Mouse (Mus musculus): Measurements from ENCODE around the gene Plce1. TPM values are rescaled to one million over a fixed set of nuclear protein-coding genes. Genes with fewer than 3 reads are reported as not detected.

Plce1 gene
- polyA plus RNA-seq, 1 experiment from 2014 or later: 2.0 TPM

DNA sequence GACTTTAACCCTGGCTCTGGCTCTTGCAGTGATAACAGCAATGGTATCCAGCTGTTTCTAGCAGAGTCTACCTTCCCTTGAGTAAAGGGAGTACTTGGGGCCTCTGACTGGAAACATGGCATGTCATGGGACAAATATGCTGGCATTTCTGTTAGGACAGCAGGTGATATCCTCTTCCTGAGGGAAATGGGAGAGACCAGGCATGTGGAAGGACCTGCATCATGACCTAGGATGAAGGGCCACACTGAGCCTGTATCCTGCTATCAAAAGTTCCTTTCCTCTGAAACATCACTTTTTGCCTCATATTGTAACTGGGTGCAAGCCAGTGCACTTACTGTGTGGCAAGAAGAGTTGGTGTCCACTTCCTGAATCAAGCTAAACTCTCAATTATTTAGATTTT, 85.2 kb downstream of the Plce1 start:
- H3K9ac ChIP-seq (replicated peaks; ENCODE audit: low read depth): no peak overlapping the region
- no peaks in the 10 kb centered on the region for H3K36me3 ChIP-seq (ENCODE audit: insufficient read depth, low read length)
- no peak overlapping the region for H3K27ac ChIP-seq (ENCODE audit: low read length)
- H3K4me2 ChIP-seq (replicated peaks; ENCODE audit: low read depth, low read length): no peak overlapping the region
- H3K9me3 ChIP-seq (ENCODE audit: low read length): no peaks in the 10 kb centered on the region
- no peaks in the 10 kb centered on the region for H3K27me3 ChIP-seq (replicated peaks; ENCODE audit: insufficient read depth, low read length)
- ATAC-seq: no peak
- TF ChIP-seq EP300 (IDR thresholded peaks at IDR 0.05): no peak
- no peak for TF ChIP-seq CTCF (IDR thresholded peaks at IDR 0.05)
- DNase-seq (ENCODE audit: low spot score): no peak
- no peaks in the 10 kb centered on the region for H3K4me1 ChIP-seq (ENCODE audit: insufficient read depth, low read depth, low read length)
- no peak overlapping the region for H3K4me3 ChIP-seq (ENCODE audit: low read depth, low read length)

- no peak overlapping the region for H3K9ac ChIP-seq (replicated peaks; ENCODE audit: low read depth)
- 19% methylated on average over 7 of the region's 7 CpGs for WGBS
- H3K36me3 ChIP-seq (ENCODE audit: insufficient read depth, low read length): no peaks in the 10 kb centered on the region
- no peak overlapping the region for H3K4me3 ChIP-seq (ENCODE audit: low read depth, low read length)
- H3K4me2 ChIP-seq (replicated peaks; ENCODE audit: low read depth, low read length): no peak overlapping the region
- no peaks in the 10 kb centered on the region for H3K9me3 ChIP-seq (ENCODE audit: low read length)
- no peak for TF ChIP-seq EP300 (IDR thresholded peaks at IDR 0.05)
- peak; percentile 47 for TF ChIP-seq CTCF (IDR thresholded peaks at IDR 0.05)
- no peaks in the 10 kb centered on the region for H3K4me1 ChIP-seq (ENCODE audit: insufficient read depth, low read depth, low read length)
- DNase-seq (ENCODE audit: low spot score) (peak; percentile 61), ATAC-seq (peak; percentile 26; the same call in 1 of the 2 replicates)
- no peaks in the 10 kb centered on the region for H3K27me3 ChIP-seq (replicated peaks; ENCODE audit: insufficient read depth, low read length)
- H3K27ac ChIP-seq (ENCODE audit: low read length): no peak overlapping the region
Observed at GRCm38 (mm10) chr19:38566752-38567151, 85.8 kb downstream of the Plce1 start.

- no peak overlapping the region for H3K9ac ChIP-seq (replicated peaks; ENCODE audit: low read depth)
- H3K4me2 ChIP-seq (replicated peaks; ENCODE audit: low read depth, low read length): no peak overlapping the region
- DNase-seq (ENCODE audit: low spot score) (no peak), ATAC-seq (no peak)
- no peaks in the 10 kb centered on the region for H3K27me3 ChIP-seq (replicated peaks; ENCODE audit: insufficient read depth, low read length)
- H3K9me3 ChIP-seq (ENCODE audit: low read length): no peaks in the 10 kb centered on the region
- WGBS: 52% methylated on average over 5 of the region's 5 CpGs
- TF ChIP-seq CTCF (IDR thresholded peaks at IDR 0.05) (no peak), EP300 (IDR thresholded peaks at IDR 0.05) (no peak)
- H3K36me3 ChIP-seq (ENCODE audit: insufficient read depth, low read length): no peaks in the 10 kb centered on the region
- H3K4me1 ChIP-seq (ENCODE audit: insufficient read depth, low read depth, low read length): no peaks in the 10 kb centered on the region
- no peak overlapping the region for H3K4me3 ChIP-seq (ENCODE audit: low read depth, low read length)
- H3K27ac ChIP-seq (ENCODE audit: low read length): no peak overlapping the region
Observed at GRCm38 (mm10) chr19:38567331-38567730, 86.4 kb downstream of the Plce1 start.

DNA sequence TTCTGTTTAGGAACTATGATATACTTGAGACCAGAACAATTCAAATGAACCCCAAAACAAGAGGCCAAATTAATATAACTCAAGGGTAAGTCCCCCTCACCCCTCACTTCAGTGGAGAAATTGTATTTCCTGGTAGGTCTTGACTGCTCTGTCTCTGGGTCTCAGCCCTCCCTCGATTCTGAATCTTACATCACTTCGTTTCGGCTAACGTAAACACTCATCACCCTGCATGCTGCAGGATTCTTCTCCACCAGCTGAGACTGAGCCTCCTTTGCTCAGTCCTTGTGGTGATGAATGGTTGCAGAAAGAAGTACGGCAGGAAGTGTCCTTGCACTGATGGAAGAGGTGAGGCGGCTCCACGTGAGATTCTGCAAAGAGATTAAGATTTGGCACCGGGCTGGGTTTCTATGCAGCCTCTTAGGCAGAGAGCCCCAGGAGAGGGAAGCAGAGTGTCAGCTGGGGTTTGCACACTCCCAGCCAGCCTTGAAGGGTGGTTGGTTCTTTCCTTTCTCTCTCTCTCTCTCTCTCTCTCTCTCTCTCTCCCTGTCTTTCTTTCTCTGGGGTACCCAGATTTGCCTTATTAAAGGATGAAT, 97.7 kb downstream of the Plce1 start:
- ATAC-seq (peak; percentile 35), DNase-seq (ENCODE audit: low spot score) (no peak)
- 9% methylated on average over 8 of the region's 8 CpGs for WGBS

DNA sequence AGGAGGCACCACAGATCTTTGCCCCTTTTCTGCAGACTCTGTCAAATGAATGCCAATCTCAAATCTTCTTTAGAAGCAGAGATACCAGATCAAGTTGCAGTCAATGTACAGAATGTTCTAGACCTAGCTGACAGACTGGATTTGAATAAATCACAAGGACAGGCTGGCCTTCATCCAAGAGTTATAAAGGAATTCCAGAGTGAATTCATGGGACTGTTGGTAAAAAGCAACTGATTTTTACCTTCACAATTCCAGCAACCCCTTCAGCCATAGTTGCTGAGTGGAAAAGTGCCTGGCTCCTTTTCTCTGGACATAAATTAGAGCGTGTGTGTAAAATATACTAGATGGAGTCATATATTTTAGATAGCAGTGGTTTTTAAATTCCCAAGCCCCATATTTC, 102.0 kb downstream of the Plce1 start:
- DNase-seq (ENCODE audit: low spot score) (peak; percentile 33), ATAC-seq (no peak)
- no peaks in the 10 kb centered on the region for H3K36me3 ChIP-seq (ENCODE audit: insufficient read depth, low read length)
- H3K4me1 ChIP-seq (ENCODE audit: insufficient read depth, low read depth, low read length): no peaks in the 10 kb centered on the region; the same call in 1 of the 2 replicates
- WGBS: 81% methylated on average over 1 of the region's 1 CpGs
- no peak overlapping the region for H3K27ac ChIP-seq (ENCODE audit: low read length)
- no peak overlapping the region for H3K4me3 ChIP-seq (ENCODE audit: low read depth, low read length)
- H3K9ac ChIP-seq (replicated peaks; ENCODE audit: low read depth): no peak overlapping the region
- TF ChIP-seq CTCF (IDR thresholded peaks at IDR 0.05): no peak
- TF ChIP-seq EP300 (IDR thresholded peaks at IDR 0.05): no peak
- no peaks in the 10 kb centered on the region for H3K27me3 ChIP-seq (replicated peaks; ENCODE audit: insufficient read depth, low read length)
- no peaks in the 10 kb centered on the region for H3K9me3 ChIP-seq (ENCODE audit: low read length)
- H3K4me2 ChIP-seq (replicated peaks; ENCODE audit: low read depth, low read length): no peak overlapping the region

More for the DNA sequence above, 97.7 kb downstream of the Plce1 start:
- Histone ChIP-seq H3K4me1 (ENCODE audit: insufficient read depth, low read depth, low read length) (no peaks in the 10 kb centered on the region), H3K4me3 (ENCODE audit: low read depth, low read length) (no peak overlapping the region), H3K4me2 (replicated peaks; ENCODE audit: low read depth, low read length) (no peak overlapping the region), H3K36me3 (ENCODE audit: insufficient read depth, low read length) (no peaks in the 10 kb centered on the region), H3K27me3 (replicated peaks; ENCODE audit: insufficient read depth, low read length) (no peaks in the 10 kb centered on the region), H3K27ac (ENCODE audit: low read length) (no peak overlapping the region), H3K9me3 (ENCODE audit: low read length) (no peaks in the 10 kb centered on the region), H3K9ac (replicated peaks; ENCODE audit: low read depth) (no peak overlapping the region)
- TF ChIP-seq EP300 (IDR thresholded peaks at IDR 0.05) (no peak), CTCF (IDR thresholded peaks at IDR 0.05) (peak; percentile 27)

GRCm38 (mm10) chr19:38587559-38587958, 106.7 kb downstream of the Plce1 start:
- no peak overlapping the region for H3K27ac ChIP-seq (ENCODE audit: low read length)
- no peaks in the 10 kb centered on the region for H3K36me3 ChIP-seq (ENCODE audit: insufficient read depth, low read length)
- no peak overlapping the region for H3K4me3 ChIP-seq (ENCODE audit: low read depth, low read length)
- no peaks in the 10 kb centered on the region; the same call in 1 of the 2 replicates for H3K4me1 ChIP-seq (ENCODE audit: insufficient read depth, low read depth, low read length)
- ATAC-seq (no peak), DNase-seq (ENCODE audit: low spot score) (no peak)
- WGBS: 13% methylated on average over 5 of the region's 5 CpGs
- no peaks in the 10 kb centered on the region for H3K9me3 ChIP-seq (ENCODE audit: low read length)
- no peak for TF ChIP-seq CTCF (IDR thresholded peaks at IDR 0.05)
- TF ChIP-seq EP300 (IDR thresholded peaks at IDR 0.05): no peak
- H3K9ac ChIP-seq (replicated peaks; ENCODE audit: low read depth): no peak overlapping the region
- H3K4me2 ChIP-seq (replicated peaks; ENCODE audit: low read depth, low read length): no peak overlapping the region
- H3K27me3 ChIP-seq (replicated peaks; ENCODE audit: insufficient read depth, low read length): no peaks in the 10 kb centered on the region

- 78% methylated on average over 5 of the region's 5 CpGs for whole genome bisulfite sequencing
- no peak for ATAC-seq
Observed at GRCm38 (mm10) chr19:38589466-38589865, 108.6 kb downstream of the Plce1 start.

More at GRCm38 (mm10) chr19:38589466-38589865, 108.6 kb downstream of the Plce1 start:
- Histone ChIP-seq H3K9ac (replicated peaks; ENCODE audit: low read depth) (no peak overlapping the region), H3K9me3 (ENCODE audit: low read length) (no peaks in the 10 kb centered on the region), H3K4me3 (ENCODE audit: low read depth, low read length) (no peak overlapping the region), H3K27me3 (replicated peaks; ENCODE audit: insufficient read depth, low read length) (no peaks in the 10 kb centered on the region), H3K36me3 (ENCODE audit: insufficient read depth, low read length) (no peaks in the 10 kb centered on the region), H3K4me2 (replicated peaks; ENCODE audit: low read depth, low read length) (no peak overlapping the region), H3K27ac (ENCODE audit: low read length) (no peak overlapping the region), H3K4me1 (ENCODE audit: insufficient read depth, low read depth, low read length) (no peaks in the 10 kb centered on the region; the same call in 1 of the 2 replicates)
- DNase-seq (ENCODE audit: low spot score): no peak
- TF ChIP-seq CTCF (IDR thresholded peaks at IDR 0.05) (no peak), EP300 (IDR thresholded peaks at IDR 0.05) (no peak)

Measured in lung, postnatal 0 days (tissue).